Mouse (Mus musculus) heart, embryonic 15.5 days (tissue): ENCODE measurements at regions not wholly inside any gene's neighbourhood (a gene's known extent, or its start where the extent isn't known, plus 50 kb on each side); places are given as distances from the start of the nearest gene placed in this dataset.
A peak's percentile ranks its signal among the peaks of the same experiment; 100 is the strongest.
"Not testable (repeated sequence)": the region's sequence is repeated elsewhere in the genome, so short reads cannot be mapped to it uniquely, and the experiment has no call there.

ENCODE experiments used
- ATAC-seq: fragments of 200-750 bp; cut with Nextera tagmentation; replicated peaks from 2 replicates; pipeline ENCODE4 v1.8.0; 2017; ENCODE audit warnings: low read depth, moderate TSS enrichment; ENCODE audit not compliant: insufficient number of reproducible peaks, insufficient read depth, low FRiP score
- H3K27ac ChIP-seq: fragments of 300-500 bp; sonication (generic); 2 replicates; pipeline ENCODE4 v1.5.1; 2015; ENCODE audit warnings: mild to moderate bottlenecking, inconsistent platforms
- H3K27me3 ChIP-seq: fragments of 300-500 bp; sonication (generic); 2 replicates; pipeline ENCODE4 v1.6.1; 2015; ENCODE audit warnings: inconsistent platforms
- H3K36me3 ChIP-seq: fragments of 300-500 bp; sonication (generic); 2 replicates; pipeline ENCODE4 v1.6.1; 2015; ENCODE audit warnings: mild to moderate bottlenecking, inconsistent platforms
- H3K4me1 ChIP-seq: fragments of 300-500 bp; sonication (generic); replicated peaks from 2 replicates; pipeline ENCODE4 v1.6.1; 2015; ENCODE audit warnings: inconsistent platforms
- H3K4me2 ChIP-seq: fragments of 300-500 bp; sonication (generic); 2 replicates; pipeline ENCODE4 v1.6.1; 2015; ENCODE audit warnings: inconsistent platforms, mild to moderate bottlenecking, moderate library complexity
- H3K4me3 ChIP-seq: fragments of 300-500 bp; sonication (generic); 2 replicates; pipeline ENCODE4 v1.5.1; 2015; ENCODE audit warnings: mild to moderate bottlenecking, inconsistent platforms
- H3K9ac ChIP-seq: fragments of 300-500 bp; sonication (generic); 2 replicates; pipeline ENCODE4 v1.6.1; 2015; ENCODE audit warnings: mild to moderate bottlenecking, inconsistent platforms
- H3K9me3 ChIP-seq: fragments of 300-500 bp; sonication (generic); replicated peaks from 2 replicates; pipeline ENCODE4 v1.6.1; 2016; ENCODE audit warnings: inconsistent platforms
- WGBS: fragments of 180-500 bp; shearing (Covaris S2); methylation state at CpG from one replicate; pipeline ENCODE4 v1.1.7; 2015; ENCODE audit warnings: mixed read lengths; 5-methylcytosine and 5-hydroxymethylcytosine counted together

DNA sequence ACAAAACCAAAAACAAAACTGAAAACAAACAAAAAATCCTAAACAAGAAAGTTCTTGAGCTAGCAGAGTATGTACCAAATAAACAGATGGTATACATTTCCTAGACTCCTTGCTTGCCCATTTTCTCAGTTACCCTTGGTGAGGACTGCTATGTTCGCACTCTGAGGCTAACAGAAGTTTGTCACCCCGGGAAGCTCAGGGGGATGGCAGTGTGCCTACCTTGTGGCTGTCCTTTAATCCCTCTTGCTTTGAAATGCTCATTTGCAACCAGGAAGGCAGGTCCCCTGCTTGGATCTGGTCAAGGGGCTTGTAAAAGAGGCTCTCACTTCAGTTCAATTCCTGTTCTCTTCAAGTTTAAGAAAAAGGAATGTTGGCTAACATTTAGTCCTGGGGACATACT, 462.4 kb downstream of the Gja1 start:
- no peak for ATAC-seq
- WGBS, result 49% methylated on average over 2 of the region's 2 CpGs
- Histone ChIP-seq H3K4me3 (no peak overlapping the region), H3K27ac (no peak overlapping the region), H3K4me1 (peaks cover 5% of the 10 kb centered on the region), H3K4me2 (no peak overlapping the region), H3K9ac (no peak overlapping the region), H3K36me3 (no peaks in the 10 kb centered on the region), H3K27me3 (no peaks in the 10 kb centered on the region), H3K9me3 (no peaks in the 10 kb centered on the region)

DNA sequence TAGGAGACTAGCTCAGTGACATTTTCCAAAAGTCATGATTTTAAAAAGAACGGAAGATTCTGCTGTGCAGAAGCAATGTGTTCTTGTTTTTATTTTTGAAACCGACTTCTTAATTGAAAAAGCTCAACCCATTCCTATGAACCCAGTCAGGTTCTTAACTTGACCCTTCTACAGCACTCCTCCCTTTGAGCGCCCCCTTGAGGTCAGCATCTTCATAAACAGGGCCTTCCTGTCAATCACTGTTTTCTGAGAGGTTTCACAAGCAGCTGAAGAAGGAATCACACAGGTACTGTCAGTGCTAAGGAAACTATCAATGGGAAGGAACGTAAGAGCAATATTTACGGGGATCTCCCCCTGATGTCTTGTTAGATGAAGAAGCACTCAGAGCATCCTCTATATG, 463.6 kb downstream of the Gja1 start:
- no peak for ATAC-seq
- H3K4me2 ChIP-seq, result no peak overlapping the region
- 65% methylated on average over 5 of the region's 5 CpGs for WGBS
- H3K9ac ChIP-seq, result no peak overlapping the region
- no peaks in the 10 kb centered on the region for H3K36me3 ChIP-seq
- no peak overlapping the region for H3K27ac ChIP-seq
- H3K4me1 ChIP-seq, result peaks cover 5% of the 10 kb centered on the region
- H3K27me3 ChIP-seq, result no peaks in the 10 kb centered on the region
- H3K4me3 ChIP-seq, result no peak overlapping the region
- H3K9me3 ChIP-seq, result no peaks in the 10 kb centered on the region

DNA sequence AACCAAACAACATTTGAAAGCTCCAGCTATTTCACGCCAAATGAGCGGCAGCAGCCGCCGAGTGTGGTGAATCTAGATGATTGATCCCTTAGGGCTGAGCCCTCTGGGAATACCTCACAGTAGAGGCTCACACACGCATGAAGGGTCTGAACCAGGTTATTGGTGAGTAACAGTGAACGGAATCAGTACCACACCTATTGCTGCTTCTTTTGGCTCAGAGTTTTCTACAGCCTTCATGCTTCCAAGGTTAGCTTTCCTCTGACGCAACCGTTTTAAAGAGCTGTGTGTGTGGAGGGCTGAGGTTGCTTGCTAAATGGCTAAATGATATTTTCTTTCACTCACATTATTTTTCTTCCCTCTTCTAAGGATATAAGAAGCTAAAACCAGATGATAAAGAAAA, 464.4 kb downstream of the Gja1 start:
- Histone ChIP-seq H3K27ac (no peak overlapping the region), H3K27me3 (no peaks in the 10 kb centered on the region), H3K9me3 (no peaks in the 10 kb centered on the region), H3K4me3 (no peak overlapping the region), H3K4me1 (peaks cover 5% of the 10 kb centered on the region), H3K36me3 (no peaks in the 10 kb centered on the region), H3K4me2 (no peak overlapping the region), H3K9ac (no peak overlapping the region)
- ATAC-seq, result no peak
- WGBS, result 82% methylated on average over 8 of the region's 8 CpGs

DNA sequence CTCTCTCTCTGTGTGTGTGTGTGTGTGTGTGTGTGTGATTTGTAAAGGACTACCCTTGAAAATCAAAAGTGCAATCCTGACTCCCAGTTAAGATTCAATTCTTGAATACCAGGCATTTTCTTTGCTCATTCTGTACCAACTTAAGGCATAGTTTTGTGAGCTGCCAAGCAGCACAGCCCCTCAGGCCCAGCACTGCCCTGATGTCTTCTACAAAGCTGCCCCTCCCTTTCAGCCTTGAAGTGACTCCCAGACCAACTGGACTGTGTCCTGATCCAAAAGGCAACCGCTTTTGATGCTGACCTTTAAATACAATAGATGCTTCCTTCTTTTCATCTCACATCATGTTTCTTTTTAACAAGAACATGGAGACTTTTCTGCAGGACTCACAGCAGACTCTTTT, 464.8 kb downstream of the Gja1 start:
- Histone ChIP-seq H3K4me2 (no peak overlapping the region), H3K9me3 (no peaks in the 10 kb centered on the region), H3K27ac (no peak overlapping the region), H3K27me3 (no peaks in the 10 kb centered on the region), H3K4me1 (peaks cover 5% of the 10 kb centered on the region), H3K36me3 (no peaks in the 10 kb centered on the region), H3K9ac (no peak overlapping the region), H3K4me3 (no peak overlapping the region)
- ATAC-seq, result no peak
- whole genome bisulfite sequencing, result 81% methylated on average over 1 of the region's 1 CpGs

DNA sequence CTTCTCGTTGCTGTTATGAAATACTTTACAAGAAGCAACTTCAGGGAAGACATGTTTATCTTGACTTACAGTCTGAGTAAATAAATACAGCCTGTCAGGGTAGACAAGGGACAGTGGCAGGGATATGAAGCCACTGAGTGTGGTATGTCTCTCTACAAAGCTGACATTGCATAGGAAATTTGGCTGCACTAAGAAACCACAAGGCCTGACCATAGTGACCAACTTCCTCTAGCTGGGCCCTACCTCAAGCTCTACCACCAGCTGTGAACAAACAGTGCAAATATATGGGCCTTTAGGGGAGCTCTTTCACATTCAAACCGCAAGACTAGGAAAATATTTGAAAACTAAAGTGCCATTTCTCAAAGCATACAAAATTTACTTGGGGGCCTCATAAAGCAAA, 475.4 kb downstream of the Gja1 start:
- Histone ChIP-seq H3K4me2 (no peak overlapping the region), H3K9ac (no peak overlapping the region), H3K27ac (no peak overlapping the region), H3K9me3 (no peaks in the 10 kb centered on the region), H3K36me3 (no peaks in the 10 kb centered on the region), H3K4me1 (no peaks in the 10 kb centered on the region), H3K27me3 (no peaks in the 10 kb centered on the region), H3K4me3 (no peak overlapping the region)
- ATAC-seq, result no peak
- 54% methylated on average over 2 of the region's 2 CpGs for WGBS

DNA sequence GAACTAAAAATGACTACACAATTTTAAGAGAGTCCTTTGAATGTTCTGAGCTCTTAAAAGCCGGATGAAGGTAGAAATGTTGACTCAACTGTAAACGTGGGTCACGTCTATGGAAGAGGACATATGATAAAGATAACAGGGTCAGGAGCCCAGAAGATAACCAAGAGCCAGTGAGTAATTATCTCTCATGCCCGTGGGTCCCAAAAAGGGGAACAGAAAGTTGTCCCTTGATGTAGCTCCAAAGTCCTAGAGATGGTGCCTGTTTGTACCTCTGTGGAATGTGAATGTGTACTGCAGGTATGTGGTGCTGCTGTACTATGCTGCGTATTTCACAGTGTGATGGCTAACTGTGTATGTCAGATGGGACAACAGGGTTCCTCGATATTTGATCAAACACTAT, 479.1 kb downstream of the Gja1 start:
- no peaks in the 10 kb centered on the region for H3K36me3 ChIP-seq
- ATAC-seq, result no peak
- 71% methylated on average over 6 of the region's 6 CpGs for WGBS
- no peak overlapping the region for H3K9ac ChIP-seq
- H3K27ac ChIP-seq, result no peak overlapping the region
- no peaks in the 10 kb centered on the region for H3K27me3 ChIP-seq
- H3K9me3 ChIP-seq, result no peaks in the 10 kb centered on the region
- H3K4me1 ChIP-seq, result no peaks in the 10 kb centered on the region
- H3K4me3 ChIP-seq, result no peak overlapping the region
- H3K4me2 ChIP-seq, result no peak overlapping the region

DNA sequence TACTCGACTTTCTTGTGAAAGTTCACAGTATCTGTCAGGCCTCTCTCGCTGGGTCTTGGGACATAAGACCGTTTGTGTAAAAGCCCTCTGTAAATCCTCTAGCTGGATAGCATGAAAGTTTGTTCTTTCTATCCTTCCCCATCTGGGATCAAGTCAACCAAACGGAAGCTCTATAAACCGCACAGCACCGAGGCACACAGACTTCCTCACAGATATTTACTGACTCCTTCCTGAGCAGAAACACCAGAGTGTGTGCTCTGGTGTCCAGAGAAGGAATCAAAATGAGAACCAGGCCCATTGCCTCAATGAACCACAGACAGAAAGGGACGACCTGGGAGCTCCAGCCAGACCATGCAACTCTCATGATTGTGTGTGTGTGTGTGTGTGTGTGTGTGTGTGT, 502.6 kb downstream of the Gja1 start:
- 77% methylated on average over 7 of the region's 7 CpGs for WGBS
- no peak for ATAC-seq

DNA sequence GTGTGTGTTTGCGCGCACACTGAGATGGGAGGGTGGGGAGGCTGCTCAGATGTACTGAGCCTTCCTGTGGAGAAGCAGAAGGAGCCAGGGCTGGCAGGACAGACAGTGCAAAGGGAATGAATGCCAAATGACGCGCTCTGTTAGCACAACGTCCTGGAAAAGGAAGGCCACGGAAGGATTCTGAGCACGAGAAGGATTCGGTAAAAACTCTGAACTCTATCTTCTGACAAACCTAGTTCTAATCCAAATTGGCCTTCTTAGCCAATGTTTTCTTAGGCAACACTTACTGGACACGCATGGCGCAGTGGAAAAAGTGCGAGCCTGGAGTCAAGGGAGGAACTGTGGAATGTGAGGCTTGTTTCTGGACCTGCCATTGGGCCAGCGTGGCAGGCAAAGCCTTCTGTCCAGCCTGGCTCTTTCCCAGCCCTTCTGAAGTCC, 503.0 kb downstream of the Gja1 start:
- WGBS, result 76% methylated on average over 12 of the region's 12 CpGs
- no peak overlapping the region for H3K9ac ChIP-seq
- no peaks in the 10 kb centered on the region for H3K27me3 ChIP-seq
- no peak for ATAC-seq
- no peaks in the 10 kb centered on the region for H3K36me3 ChIP-seq
- no peak overlapping the region for H3K27ac ChIP-seq
- H3K4me2 ChIP-seq, result no peak overlapping the region
- no peak overlapping the region for H3K4me3 ChIP-seq
- no peaks in the 10 kb centered on the region for H3K4me1 ChIP-seq
- no peaks in the 10 kb centered on the region for H3K9me3 ChIP-seq

More for the DNA sequence above, 502.6 kb downstream of the Gja1 start:
- Histone ChIP-seq H3K4me3 (no peak overlapping the region), H3K4me2 (no peak overlapping the region), H3K27me3 (no peaks in the 10 kb centered on the region), H3K36me3 (no peaks in the 10 kb centered on the region), H3K27ac (no peak overlapping the region), H3K4me1 (no peaks in the 10 kb centered on the region), H3K9me3 (no peaks in the 10 kb centered on the region), H3K9ac (no peak overlapping the region)

DNA sequence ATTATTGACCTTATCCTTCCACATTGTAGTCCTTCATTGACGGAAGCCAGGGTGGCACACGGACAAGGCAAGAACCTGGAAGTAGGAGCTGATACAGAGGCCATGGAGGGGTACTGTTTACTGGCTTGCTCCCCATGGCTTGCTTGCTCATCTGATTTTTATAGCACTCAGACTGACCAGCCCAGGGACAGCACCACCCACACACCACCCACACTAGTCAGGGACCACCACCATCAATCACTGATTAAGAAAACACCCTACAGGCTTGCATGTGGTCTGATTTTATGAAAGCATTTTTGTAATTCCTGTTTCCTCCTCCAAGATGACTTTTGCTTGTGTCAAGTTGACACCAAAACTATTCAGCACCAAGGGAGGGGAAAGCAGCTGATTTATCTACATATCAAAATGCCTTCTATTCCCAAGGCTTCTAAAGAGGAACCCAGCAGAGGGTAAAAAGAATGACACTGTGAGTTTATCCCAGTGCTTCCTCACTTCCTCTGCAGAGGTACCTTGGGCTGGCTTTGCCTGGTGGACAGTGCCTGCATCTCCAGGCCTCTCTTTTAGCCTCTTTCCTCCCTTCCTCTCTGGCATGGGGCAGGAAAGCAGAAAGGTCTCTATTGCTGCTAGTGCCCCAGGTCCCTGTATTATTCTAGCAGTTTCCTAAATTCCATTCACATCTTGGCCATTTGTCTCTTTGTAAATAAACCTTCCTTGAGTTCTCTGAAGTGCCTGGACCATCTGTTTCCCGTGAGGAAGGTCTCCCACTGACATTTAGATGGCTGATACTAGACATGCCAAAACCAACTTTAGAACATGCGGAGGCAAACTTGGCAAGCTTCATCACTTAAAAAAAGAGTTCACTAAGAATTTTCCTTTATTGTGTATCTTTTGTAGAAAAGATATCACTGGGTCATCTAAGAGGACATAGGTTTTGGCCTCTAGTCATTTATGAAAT, 507.6 kb downstream of the Gja1 start:
- no peak overlapping the region for H3K27ac ChIP-seq
- 60% methylated on average over 4 of the region's 4 CpGs for WGBS

DNA sequence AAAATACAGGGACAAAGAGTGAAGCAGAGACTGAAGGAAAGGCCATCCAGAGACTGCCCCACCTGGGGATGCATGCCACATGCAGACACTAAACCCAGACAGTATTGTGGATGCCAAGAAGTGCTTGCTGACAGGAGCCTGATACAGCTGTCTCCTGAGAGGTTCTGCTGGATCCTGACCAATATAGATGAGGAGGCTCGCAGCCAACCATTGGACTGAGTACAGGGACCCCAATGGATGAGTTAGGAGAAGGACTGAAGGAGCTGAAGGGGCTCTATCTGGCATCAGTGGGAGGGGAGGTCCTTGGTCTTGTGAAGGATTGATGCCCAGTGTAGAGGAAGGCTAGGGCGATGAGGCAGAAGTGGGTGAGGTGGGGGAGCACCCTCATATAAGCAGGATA, 514.4 kb downstream of the Gja1 start:
- H3K9ac ChIP-seq, H3K4me3 ChIP-seq, H3K4me1 ChIP-seq, ATAC-seq, H3K27me3 ChIP-seq, H3K9me3 ChIP-seq, H3K4me2 ChIP-seq, H3K27ac ChIP-seq, H3K36me3 ChIP-seq: not testable (repeated sequence)
- 59% methylated on average over 2 of the region's 2 CpGs for WGBS

More for the DNA sequence above, 507.6 kb downstream of the Gja1 start:
- ATAC-seq, result peak; percentile 69
- no peaks in the 10 kb centered on the region for H3K4me1 ChIP-seq
- no peak overlapping the region for H3K4me3 ChIP-seq
- H3K36me3 ChIP-seq, result no peaks in the 10 kb centered on the region
- no peak overlapping the region for H3K9ac ChIP-seq
- no peaks in the 10 kb centered on the region for H3K9me3 ChIP-seq
- H3K27me3 ChIP-seq, result no peaks in the 10 kb centered on the region
- H3K4me2 ChIP-seq, result no peak overlapping the region

DNA sequence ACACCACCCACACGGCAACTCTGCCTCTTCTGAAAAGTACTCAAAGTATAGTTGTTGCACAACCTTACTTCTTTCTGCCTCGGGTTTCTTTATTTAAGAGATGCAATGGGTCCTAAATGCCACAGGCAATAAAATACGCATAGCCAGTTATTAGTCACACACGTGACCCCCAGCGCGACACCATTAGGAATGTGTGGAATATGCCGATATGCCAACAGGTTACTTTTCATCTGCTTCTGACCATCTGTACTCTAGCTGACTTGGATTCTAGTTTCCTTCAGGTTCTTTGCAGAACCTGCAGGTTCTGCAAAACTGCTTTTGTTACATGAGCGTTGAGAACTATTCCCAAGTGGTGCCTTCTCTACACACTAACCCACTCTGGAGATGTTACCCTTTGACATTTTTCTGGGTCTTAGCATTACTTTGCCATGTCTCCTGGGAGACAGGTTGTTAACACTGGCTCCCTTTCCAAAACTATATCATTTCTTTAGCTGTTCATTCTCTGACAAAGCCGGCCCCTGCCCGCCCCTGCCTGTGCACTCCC, 515.6 kb downstream of the Gja1 start:
- no peak for ATAC-seq
- Histone ChIP-seq H3K4me2 (no peak overlapping the region), H3K36me3 (no peaks in the 10 kb centered on the region), H3K27ac (no peak overlapping the region), H3K9ac (no peak overlapping the region), H3K4me3 (no peak overlapping the region), H3K9me3 (no peaks in the 10 kb centered on the region), H3K27me3 (no peaks in the 10 kb centered on the region), H3K4me1 (no peaks in the 10 kb centered on the region; the same call in 1 of the 2 replicates)
- WGBS, result 75% methylated on average over 10 of the region's 10 CpGs
